Mouse (Mus musculus) forebrain, embryonic 16.5 days (tissue): ENCODE data around the gene Bcl7a. TPM values are rescaled to one million over a fixed set of nuclear protein-coding genes. Genes with fewer than 3 reads are reported as not detected.
A peak's percentile ranks its signal among the peaks of the same experiment; 100 is the strongest.

Source experiments
- ATAC-seq: fragments of 200-750 bp; cut with Nextera tagmentation; 2 replicates; pipeline ENCODE4 v1.8.0; 2017; ENCODE audit warnings: mild to moderate bottlenecking, moderate library complexity
- H3K27ac ChIP-seq: fragments of 300-500 bp; sonication (generic); 2 replicates; pipeline ENCODE4 v1.5.1; 2014; ENCODE audit warnings: low read length, control low read depth
- H3K27me3 ChIP-seq: fragments of 300-500 bp; sonication (generic); replicated peaks from 2 replicates; pipeline ENCODE4 v1.6.1; 2014; ENCODE audit warnings: low read length; ENCODE audit not compliant: control insufficient read depth, insufficient read depth
- H3K36me3 ChIP-seq: fragments of 300-500 bp; sonication (generic); 2 replicates; pipeline ENCODE4 v1.6.1; 2014; ENCODE audit not compliant: control insufficient read depth, insufficient read depth
- H3K4me1 ChIP-seq: fragments of 300-500 bp; sonication (generic); replicated peaks from 2 replicates; pipeline ENCODE4 v1.6.1; 2014; ENCODE audit warnings: low read length; ENCODE audit not compliant: control insufficient read depth, insufficient read depth
- H3K4me2 ChIP-seq: fragments of 300-500 bp; sonication (generic); 2 replicates; pipeline ENCODE4 v1.6.1; 2014; ENCODE audit warnings: mild to moderate bottlenecking, low read length, control low read depth
- H3K4me3 ChIP-seq: fragments of 300-500 bp; sonication (generic); replicated peaks from 2 replicates; pipeline ENCODE4 v1.5.1; 2014; ENCODE audit warnings: mild to moderate bottlenecking, low read length, control low read depth
- H3K9ac ChIP-seq: fragments of 300-500 bp; sonication (generic); replicated peaks from 2 replicates; pipeline ENCODE4 v1.6.1; 2014; ENCODE audit warnings: low read depth, low read length, control low read depth
- H3K9me3 ChIP-seq: fragments of 300-500 bp; sonication (generic); 2 replicates; pipeline ENCODE4 v1.6.1; 2016; ENCODE audit warnings: low read length; ENCODE audit not compliant: control insufficient read depth
- WGBS: fragments of 180-500 bp; shearing (Covaris S2); extraction: QIAGEN DNeasy Blood & Tissue Kit; methylation state at CpG from one replicate; pipeline ENCODE4 v1.1.7; 2014; 5-methylcytosine and 5-hydroxymethylcytosine counted together
- polyA plus RNA-seq: library from polyadenylated mRNA; unstranded; fragments of >200 nt; fragmentation: Nextera tagmentation; extraction: Ambion mirVana; gene quantifications from 2 replicates; pipeline ENCODE4 v1.2.1, GENCODE M21; 2015

Gene Bcl7a
- polyA plus RNA-seq, 1 experiment from 2014 or later = 81.9 TPM

GRCm38 (mm10) chr5:123345853-123346654 lies 2.4 kb downstream of the Bcl7a start:
- ATAC-seq = peak; percentile 67
- Histone ChIP-seq H3K4me1 (peaks cover 46% of the 10 kb centered on the region), H3K9ac (peak overlapping the region; percentile 98), H3K36me3 (no peaks in the 10 kb centered on the region), H3K4me2 (peak overlapping the region; percentile 84), H3K27ac (peak overlapping the region; percentile 100), H3K4me3 (peak overlapping the region; percentile 67), H3K9me3 (no peaks in the 10 kb centered on the region), H3K27me3 (no peaks in the 10 kb centered on the region)
- WGBS = under 1% methylated on average over 22 of the region's 22 CpGs

DNA sequence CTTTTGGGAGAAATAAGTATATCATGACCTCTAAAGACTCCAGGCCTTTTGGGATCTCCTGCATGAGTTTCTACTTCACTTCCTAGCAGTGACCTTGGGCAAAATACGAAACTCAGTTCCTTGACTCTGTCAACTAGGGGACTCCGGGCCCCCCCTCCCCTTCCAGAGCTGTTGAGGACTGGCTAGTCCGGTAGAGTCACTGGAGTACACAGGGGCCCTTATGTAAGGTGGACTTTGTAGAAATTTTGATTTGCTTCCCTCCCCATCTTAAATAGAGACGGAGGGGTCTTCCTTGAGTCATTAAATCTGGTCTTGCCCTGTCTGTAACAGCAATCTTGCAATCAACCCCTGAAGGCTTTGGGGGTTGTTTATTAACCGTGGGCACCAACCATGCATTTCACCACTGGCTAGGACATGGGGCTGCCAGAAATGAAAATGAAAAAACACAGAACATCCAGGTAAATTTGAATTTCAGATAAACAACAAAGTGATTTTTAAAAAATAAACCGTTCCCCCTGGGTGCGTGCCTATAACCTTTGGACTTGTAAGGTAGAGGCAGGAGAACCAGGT lies 3.2 kb downstream of the Bcl7a start:
- Histone ChIP-seq H3K36me3 (no peaks in the 10 kb centered on the region), H3K9me3 (no peaks in the 10 kb centered on the region), H3K4me3 (peak overlapping the region; percentile 67), H3K4me2 (peak overlapping the region; percentile 84), H3K27me3 (no peaks in the 10 kb centered on the region), H3K9ac (peak overlapping the region; percentile 98), H3K27ac (peak overlapping the region; percentile 100), H3K4me1 (peaks cover 46% of the 10 kb centered on the region)
- no peak for ATAC-seq
- WGBS = 57% methylated on average over 7 of the region's 7 CpGs

GRCm38 (mm10) chr5:123347985-123348384 lies 4.4 kb downstream of the Bcl7a start:
- Histone ChIP-seq H3K4me2 (no peak overlapping the region), H3K27me3 (no peaks in the 10 kb centered on the region), H3K36me3 (no peaks in the 10 kb centered on the region), H3K27ac (no peak overlapping the region), H3K9ac (no peak overlapping the region), H3K9me3 (no peaks in the 10 kb centered on the region), H3K4me1 (peaks cover 49% of the 10 kb centered on the region), H3K4me3 (no peak overlapping the region)
- 80% methylated on average over 2 of the region's 2 CpGs for WGBS
- no peak for ATAC-seq

GRCm38 (mm10) chr5:123350386-123350785 lies 6.8 kb downstream of the Bcl7a start:
- Histone ChIP-seq H3K4me3 (no peak overlapping the region), H3K4me2 (no peak overlapping the region), H3K27ac (no peak overlapping the region), H3K27me3 (no peaks in the 10 kb centered on the region), H3K9ac (no peak overlapping the region), H3K4me1 (peaks cover 43% of the 10 kb centered on the region), H3K36me3 (no peaks in the 10 kb centered on the region; the same call in 1 of the 2 replicates), H3K9me3 (no peaks in the 10 kb centered on the region)
- WGBS = 66% methylated on average over 10 of the region's 10 CpGs
- ATAC-seq = no peak

DNA sequence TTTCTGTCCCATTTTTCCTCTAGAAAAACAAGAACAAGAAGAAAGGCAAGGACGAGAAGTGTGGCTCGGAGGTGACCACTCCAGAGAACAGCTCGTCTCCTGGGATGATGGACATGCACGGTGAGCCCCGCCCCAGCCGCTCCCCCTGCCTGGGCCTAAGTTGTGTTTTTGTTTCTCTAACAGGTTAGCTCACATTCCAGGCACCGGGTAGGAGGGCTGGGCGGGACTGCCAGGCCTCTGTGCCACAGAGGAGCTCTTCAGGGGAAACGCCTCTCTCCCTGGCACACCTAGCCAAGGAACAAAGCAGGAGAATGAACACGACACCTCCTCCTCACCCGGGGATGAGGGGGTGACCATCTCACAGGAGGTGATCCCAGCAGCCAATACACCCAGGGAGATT lies 12.3 kb downstream of the Bcl7a start:
- no peak for ATAC-seq
- H3K36me3 ChIP-seq = peaks cover 28% of the 10 kb centered on the region
- 85% methylated on average over 11 of the region's 11 CpGs for WGBS

DNA sequence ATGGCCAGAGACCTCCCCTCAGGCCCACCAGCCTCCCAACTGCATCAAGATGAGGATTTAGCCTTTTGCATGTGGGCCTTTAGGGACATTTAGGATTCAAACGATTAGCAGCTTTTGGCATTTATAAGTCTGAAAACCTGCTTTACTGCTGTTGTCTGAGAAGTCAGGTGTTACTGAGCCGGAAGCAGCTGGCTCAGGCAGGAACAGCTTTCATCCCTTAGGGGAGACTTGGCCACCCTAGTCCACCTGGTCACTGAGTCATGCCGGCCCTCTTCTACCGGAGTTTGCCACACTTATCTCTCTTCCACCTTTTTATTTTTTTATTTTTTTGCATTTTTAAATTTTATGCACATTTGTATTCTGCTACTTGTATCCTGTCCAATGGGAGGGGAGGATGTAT lies 13.6 kb downstream of the Bcl7a start:
- Histone ChIP-seq H3K36me3 (peaks cover 38% of the 10 kb centered on the region), H3K27ac (no peak overlapping the region), H3K9ac (no peak overlapping the region), H3K4me2 (no peak overlapping the region), H3K27me3 (no peaks in the 10 kb centered on the region), H3K4me3 (no peak overlapping the region), H3K9me3 (no peaks in the 10 kb centered on the region), H3K4me1 (peaks cover 3% of the 10 kb centered on the region)
- ATAC-seq = no peak
- 95% methylated on average over 4 of the region's 4 CpGs for WGBS

More for the DNA sequence above, 12.3 kb downstream of the Bcl7a start:
- H3K4me2 ChIP-seq = no peak overlapping the region
- no peaks in the 10 kb centered on the region for H3K27me3 ChIP-seq
- H3K9me3 ChIP-seq = no peaks in the 10 kb centered on the region
- H3K4me1 ChIP-seq = peaks cover 5% of the 10 kb centered on the region
- H3K9ac ChIP-seq = no peak overlapping the region
- no peak overlapping the region for H3K27ac ChIP-seq
- H3K4me3 ChIP-seq = no peak overlapping the region

- Histone ChIP-seq H3K27me3 (no peaks in the 10 kb centered on the region), H3K4me2 (no peak overlapping the region), H3K9me3 (no peaks in the 10 kb centered on the region), H3K4me3 (no peak overlapping the region), H3K27ac (no peak overlapping the region), H3K4me1 (no peaks in the 10 kb centered on the region), H3K9ac (no peak overlapping the region), H3K36me3 (peaks cover 50% of the 10 kb centered on the region)
- ATAC-seq = no peak
- WGBS = 95% methylated on average over 6 of the region's 6 CpGs
Measured at GRCm38 (mm10) chr5:123359431-123359830, 15.8 kb downstream of the Bcl7a start.

GRCm38 (mm10) chr5:123362911-123363310 lies 19.3 kb downstream of the Bcl7a start:
- Histone ChIP-seq H3K9me3 (no peaks in the 10 kb centered on the region), H3K36me3 (peaks cover 39% of the 10 kb centered on the region), H3K27ac (no peak overlapping the region), H3K9ac (no peak overlapping the region), H3K27me3 (no peaks in the 10 kb centered on the region), H3K4me1 (no peaks in the 10 kb centered on the region), H3K4me3 (no peak overlapping the region), H3K4me2 (no peak overlapping the region)
- 88% methylated on average over 4 of the region's 4 CpGs for WGBS
- ATAC-seq = no peak

DNA sequence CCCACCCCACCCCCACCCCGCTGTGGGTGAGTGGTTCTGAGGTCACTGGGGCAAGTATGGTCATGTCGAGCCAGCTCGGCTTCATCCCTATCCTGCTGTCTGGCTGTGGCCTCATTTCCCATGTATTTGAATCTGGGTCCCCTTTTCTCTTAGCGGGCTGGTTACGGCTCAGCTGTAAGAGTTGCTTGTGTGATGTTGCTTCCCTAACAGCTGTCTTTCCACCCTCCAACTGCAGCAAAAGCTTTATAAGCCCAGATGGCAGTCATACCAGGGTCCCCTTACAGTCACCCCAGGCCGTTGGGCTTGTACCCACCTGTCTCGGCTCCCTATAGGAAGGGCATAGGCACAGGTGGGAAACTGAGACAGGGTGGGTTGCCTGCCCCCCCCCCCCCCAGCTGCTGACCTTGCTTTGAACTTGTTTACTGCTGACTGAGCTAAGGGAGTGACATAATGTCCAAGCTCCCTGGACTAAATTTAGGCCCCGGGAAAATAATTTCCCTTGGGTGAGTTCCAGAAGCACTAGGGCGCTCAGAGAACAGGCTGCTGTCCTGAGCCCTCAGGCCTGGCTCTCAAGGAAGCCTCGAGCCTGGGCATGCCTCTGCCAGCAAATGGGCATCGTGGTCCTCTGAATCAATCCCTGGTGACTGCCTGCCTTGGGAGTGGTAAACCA lies 20.8 kb downstream of the Bcl7a start:
- Histone ChIP-seq H3K27ac (no peak overlapping the region), H3K9me3 (no peaks in the 10 kb centered on the region), H3K4me3 (no peak overlapping the region), H3K36me3 (peaks cover 29% of the 10 kb centered on the region), H3K27me3 (no peaks in the 10 kb centered on the region), H3K4me1 (no peaks in the 10 kb centered on the region), H3K9ac (no peak overlapping the region), H3K4me2 (no peak overlapping the region)
- no peak for ATAC-seq
- 90% methylated on average over 11 of the region's 11 CpGs for WGBS
